Mouse (Mus musculus) intestine, embryonic 14.5 days (tissue): ENCODE measurements at regions not wholly inside any gene's neighbourhood (a gene's known extent, or its start where the extent isn't known, plus 50 kb on each side); places are given as distances from the start of the nearest gene placed in this dataset.

ENCODE experiments used
- ATAC-seq: fragments of 200-750 bp; cut with Nextera tagmentation; replicated peaks from 2 replicates; pipeline ENCODE4 v1.8.0; 2017; ENCODE audit warnings: low read depth, moderate number of reproducible peaks, moderate TSS enrichment, moderate library complexity; ENCODE audit not compliant: low FRiP score, low TSS enrichment
- DNase-seq: peaks from one replicate; pipeline ENCODE4 v3.0.0-alpha.2; 2018; ENCODE audit warnings: low spot score
- H3K27ac ChIP-seq: fragments of 300-500 bp; sonication (generic); 2 replicates; pipeline ENCODE4 v1.5.1; 2014; ENCODE audit warnings: low read depth, mild to moderate bottlenecking, control low read depth
- H3K27me3 ChIP-seq: fragments of 300-500 bp; sonication (generic); replicated peaks from 2 replicates; pipeline ENCODE4 v1.6.1; 2014; ENCODE audit warnings: low read length, control low read depth; ENCODE audit not compliant: control insufficient read depth, insufficient read depth
- H3K36me3 ChIP-seq: fragments of 300-500 bp; sonication (generic); 2 replicates; pipeline ENCODE4 v1.6.1; 2014; ENCODE audit warnings: low read length, control low read depth; ENCODE audit not compliant: control insufficient read depth, insufficient read depth
- H3K4me1 ChIP-seq: fragments of 300-500 bp; sonication (generic); replicated peaks from 2 replicates; pipeline ENCODE4 v1.6.1; 2014; ENCODE audit warnings: low read length, control low read depth, mixed read lengths; ENCODE audit not compliant: control insufficient read depth, insufficient read depth
- H3K4me2 ChIP-seq: fragments of 300-500 bp; sonication (generic); 2 replicates; pipeline ENCODE4 v1.6.1; 2014; ENCODE audit warnings: low read length
- H3K4me3 ChIP-seq: fragments of 300-500 bp; sonication (generic); 2 replicates; pipeline ENCODE4 v1.5.1; 2014; ENCODE audit warnings: low read depth, low read length, control low read depth, mixed read lengths
- H3K9ac ChIP-seq: fragments of 300-500 bp; sonication (generic); 2 replicates; pipeline ENCODE4 v1.6.1; 2014; ENCODE audit warnings: mild to moderate bottlenecking, low read length
- H3K9me3 ChIP-seq: fragments of 300-500 bp; sonication (generic); 2 replicates; pipeline ENCODE4 v1.6.1; 2016; ENCODE audit warnings: low read length, control low read depth; ENCODE audit not compliant: control insufficient read depth
- WGBS: fragments of 180-500 bp; shearing (Covaris S2); extraction: QIAGEN DNeasy Blood & Tissue Kit; methylation state at CpG from one replicate; pipeline ENCODE4 v1.1.7; 2014; 5-methylcytosine and 5-hydroxymethylcytosine counted together

DNA sequence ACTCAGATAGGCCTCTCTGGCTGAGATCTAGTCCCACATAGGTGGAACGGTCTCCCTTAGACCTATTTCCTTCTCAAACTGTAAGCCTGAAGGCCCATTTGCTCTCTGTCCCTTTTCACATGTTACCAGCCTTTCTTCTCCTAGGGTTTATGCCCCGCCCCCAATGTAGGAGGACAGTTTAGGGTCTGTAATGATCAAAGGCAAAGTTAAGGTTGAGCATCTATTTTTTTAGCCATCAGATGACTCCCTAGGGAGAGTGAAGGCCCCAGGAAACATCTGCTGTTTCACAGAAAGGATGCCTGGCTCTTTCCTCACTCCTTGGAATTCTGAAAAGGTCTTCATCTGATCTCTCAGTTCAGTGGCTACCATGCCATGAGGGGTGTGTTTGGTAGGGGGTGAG lies 68.9 kb upstream of the Cd180 start:
- Histone ChIP-seq H3K4me3 (no peak overlapping the region), H3K4me1 (peaks cover 16% of the 10 kb centered on the region; the same call in 1 of the 2 replicates), H3K36me3 (no peaks in the 10 kb centered on the region), H3K27me3 (no peaks in the 10 kb centered on the region), H3K9me3 (no peaks in the 10 kb centered on the region), H3K27ac (peak overlapping the region; percentile 72; the same call in 1 of the 2 replicates), H3K4me2 (no peak overlapping the region), H3K9ac (no peak overlapping the region)
- WGBS, result 87% methylated on average over 2 of the region's 2 CpGs
- ATAC-seq (no peak), DNase-seq (peak; percentile 50)

DNA sequence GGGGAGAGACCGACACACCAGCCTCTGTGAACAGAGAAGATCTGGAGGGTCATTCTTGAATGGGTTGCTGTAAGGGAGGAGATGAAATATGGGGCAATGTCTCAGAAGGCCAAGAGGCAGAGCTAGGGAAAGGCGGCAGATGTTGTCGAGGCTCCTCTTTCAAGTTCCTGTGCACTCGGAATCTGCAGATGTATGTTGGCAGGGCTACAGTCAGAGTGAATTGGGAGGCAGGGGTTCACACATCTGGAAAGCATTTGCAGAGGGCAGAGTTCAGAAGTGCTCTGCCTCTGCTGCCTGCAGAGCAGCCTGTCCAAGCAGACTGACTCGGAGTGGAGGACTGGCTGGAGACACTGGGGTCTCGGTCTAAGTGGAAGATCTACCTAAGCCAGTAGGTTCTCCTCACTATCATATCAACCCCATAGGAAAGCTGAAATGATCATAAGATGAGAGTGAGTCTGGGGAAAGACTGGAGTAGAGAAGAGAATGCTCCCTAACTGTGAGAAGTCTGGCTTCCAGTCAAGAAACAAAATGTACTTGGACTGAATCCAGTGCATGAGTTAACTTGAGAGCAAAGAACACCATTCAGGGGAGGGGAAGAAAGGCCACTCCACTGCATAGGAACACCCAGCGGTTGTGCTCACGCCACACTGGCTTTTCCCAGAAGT lies 68.1 kb upstream of the Cd180 start:
- 26% methylated on average over 8 of the region's 8 CpGs for WGBS
- peak; percentile 64 for DNase-seq
- H3K27me3 ChIP-seq, result no peaks in the 10 kb centered on the region
- H3K4me2 ChIP-seq, result no peak overlapping the region
- peaks cover 16% of the 10 kb centered on the region; the same call in 1 of the 2 replicates for H3K4me1 ChIP-seq
- 0 out of 2 replicates have a peak, but pooled peaks have one; percentile 62 for ATAC-seq
- H3K36me3 ChIP-seq, result no peaks in the 10 kb centered on the region
- no peak overlapping the region for H3K9ac ChIP-seq
- H3K27ac ChIP-seq, result peak overlapping the region; percentile 72
- H3K4me3 ChIP-seq, result no peak overlapping the region
- H3K9me3 ChIP-seq, result no peaks in the 10 kb centered on the region

DNA sequence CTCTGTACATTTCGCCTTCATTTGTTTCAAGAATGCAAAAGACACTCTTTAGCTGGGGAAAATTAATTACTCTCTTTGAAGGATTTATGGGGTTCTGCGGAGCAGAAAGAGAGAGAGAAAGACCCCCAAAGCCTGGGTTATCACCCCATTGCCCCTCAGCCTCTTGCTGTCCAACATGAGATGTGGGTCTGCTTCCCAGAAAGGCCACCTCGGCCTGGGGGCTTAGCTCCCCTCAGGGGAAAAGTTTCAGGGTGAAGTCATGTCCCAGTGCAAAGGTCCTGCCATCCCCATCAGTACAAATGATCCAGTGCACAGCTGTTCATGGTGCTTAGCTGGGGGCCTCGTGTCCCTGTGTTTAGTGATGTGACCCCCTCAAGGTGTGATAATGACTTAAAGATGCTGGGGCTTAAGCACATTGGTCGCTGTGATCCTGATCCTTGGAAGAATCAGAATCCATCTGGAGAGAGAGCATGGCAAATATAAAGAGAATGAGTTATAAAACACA lies 67.5 kb upstream of the Cd180 start:
- Histone ChIP-seq H3K27me3 (no peaks in the 10 kb centered on the region), H3K9ac (no peak overlapping the region), H3K4me1 (peaks cover 16% of the 10 kb centered on the region; the same call in 1 of the 2 replicates), H3K9me3 (no peaks in the 10 kb centered on the region), H3K4me2 (no peak overlapping the region), H3K27ac (peak overlapping the region; percentile 72), H3K4me3 (no peak overlapping the region), H3K36me3 (no peaks in the 10 kb centered on the region)
- DNase-seq (no peak), ATAC-seq (no peak)
- WGBS, result 43% methylated on average over 5 of the region's 5 CpGs

DNA sequence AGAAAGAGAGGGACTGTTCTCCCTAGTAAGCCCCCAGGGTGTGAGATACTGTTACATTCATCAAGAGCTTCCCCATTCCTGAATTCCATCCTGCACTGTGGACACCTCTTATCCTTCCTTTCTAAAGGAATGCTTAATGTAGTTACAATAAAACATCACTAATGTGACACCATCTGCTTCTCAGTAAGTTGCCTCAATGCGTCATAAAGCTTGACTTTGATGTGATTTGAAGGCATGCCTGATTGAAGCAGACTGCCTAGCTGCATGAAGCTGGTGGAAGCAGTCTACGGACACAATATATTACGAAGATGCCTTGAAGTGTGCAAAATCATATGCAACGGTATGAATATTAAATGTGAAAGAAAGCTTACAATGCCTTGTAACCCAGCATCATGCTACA lies 65.6 kb upstream of the Cd180 start:
- 90% methylated on average over 4 of the region's 4 CpGs for WGBS
- Histone ChIP-seq H3K4me1 (peaks cover 16% of the 10 kb centered on the region; the same call in 1 of the 2 replicates), H3K9ac (no peak overlapping the region), H3K9me3 (no peaks in the 10 kb centered on the region), H3K36me3 (no peaks in the 10 kb centered on the region), H3K4me2 (no peak overlapping the region), H3K27me3 (no peaks in the 10 kb centered on the region), H3K27ac (no peak overlapping the region), H3K4me3 (no peak overlapping the region)
- DNase-seq (no peak), ATAC-seq (no peak)

DNA sequence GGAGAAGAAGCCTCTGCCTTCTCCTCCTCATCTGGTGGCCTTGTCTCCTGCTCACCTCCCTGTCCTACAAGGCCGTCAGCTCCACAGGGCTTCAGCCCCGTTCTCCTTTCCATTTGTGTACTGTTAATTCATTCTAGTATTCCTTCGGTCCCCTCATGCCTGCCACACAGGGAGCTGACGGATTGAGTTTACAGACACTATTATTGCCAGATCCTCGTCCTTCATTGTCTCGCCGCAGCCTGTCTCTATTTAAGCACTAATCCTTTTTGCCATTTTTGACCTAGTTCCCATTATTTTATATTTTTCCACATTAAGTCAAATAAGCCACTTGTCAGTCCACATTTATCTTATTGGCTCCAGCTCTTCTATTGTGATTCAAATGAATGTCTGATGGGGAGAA lies 64.2 kb upstream of the Cd180 start:
- ATAC-seq (no peak), DNase-seq (no peak)
- Histone ChIP-seq H3K27ac (no peak overlapping the region), H3K9ac (no peak overlapping the region), H3K4me2 (no peak overlapping the region), H3K9me3 (no peaks in the 10 kb centered on the region), H3K27me3 (no peaks in the 10 kb centered on the region), H3K4me1 (peaks cover 16% of the 10 kb centered on the region; the same call in 1 of the 2 replicates), H3K4me3 (no peak overlapping the region), H3K36me3 (no peaks in the 10 kb centered on the region)
- 85% methylated on average over 7 of the region's 7 CpGs for WGBS

DNA sequence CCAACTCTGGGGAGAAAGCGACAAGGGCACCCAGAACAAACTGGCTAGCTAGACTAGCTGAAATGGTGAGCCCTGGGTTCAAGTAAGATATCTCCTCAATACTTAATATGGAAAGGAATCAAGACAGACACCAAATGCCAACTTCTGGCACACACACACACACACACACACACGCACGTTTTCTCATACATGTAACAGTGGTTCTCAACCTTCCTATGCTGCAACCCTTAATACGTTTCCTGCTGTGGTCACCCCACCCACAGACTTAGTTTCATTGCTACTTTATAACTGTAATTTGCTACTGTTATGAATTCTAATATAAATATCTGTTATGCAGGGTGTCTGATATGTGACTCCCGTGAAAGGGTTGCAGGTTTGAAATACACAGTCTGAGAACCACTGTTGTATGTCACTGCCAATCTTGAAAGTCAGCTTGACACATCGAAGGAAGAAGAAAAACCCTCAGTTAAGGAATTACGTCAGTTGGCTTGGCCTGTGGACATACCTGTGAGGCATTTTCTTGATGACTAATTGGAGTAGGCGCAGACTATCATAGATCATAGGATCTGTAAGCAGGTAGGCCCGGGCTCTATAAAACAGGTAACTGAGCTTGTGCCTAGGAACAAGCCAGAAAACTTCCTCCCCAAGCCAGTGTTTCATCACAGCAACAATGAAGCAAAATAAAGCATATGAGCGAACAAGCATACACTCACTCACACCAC lies 59.0 kb upstream of the Cd180 start:
- H3K27ac ChIP-seq, result no peak overlapping the region
- no peak overlapping the region for H3K4me3 ChIP-seq
- no peaks in the 10 kb centered on the region; the same call in 1 of the 2 replicates for H3K4me1 ChIP-seq
- no peaks in the 10 kb centered on the region for H3K27me3 ChIP-seq
- H3K9me3 ChIP-seq, result no peaks in the 10 kb centered on the region
- ATAC-seq, result no peak
- H3K36me3 ChIP-seq, result no peaks in the 10 kb centered on the region
- H3K9ac ChIP-seq, result no peak overlapping the region
- no peak for DNase-seq
- 85% methylated on average over 10 of the region's 10 CpGs for WGBS
- H3K4me2 ChIP-seq, result no peak overlapping the region

DNA sequence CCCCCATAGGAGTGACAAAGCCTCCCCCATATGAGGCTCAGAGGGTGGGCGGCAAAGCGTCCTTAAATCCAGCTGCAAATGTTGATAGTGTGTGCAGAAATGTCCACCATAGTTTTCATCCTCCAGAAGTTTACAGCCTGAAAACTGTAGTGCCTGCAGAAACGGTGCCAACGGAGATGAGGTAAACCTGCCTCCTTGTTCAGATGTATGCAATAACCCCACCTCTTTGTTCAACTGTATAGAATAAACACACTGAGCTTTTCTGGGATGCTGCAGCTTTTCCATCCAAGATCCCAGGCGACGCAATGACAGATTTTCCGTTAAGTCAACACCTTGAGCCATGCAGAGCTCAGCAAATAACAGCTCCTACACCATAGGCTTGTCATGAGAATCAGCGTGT lies 57.3 kb upstream of the Cd180 start:
- WGBS, result 63% methylated on average over 8 of the region's 8 CpGs
- no peaks in the 10 kb centered on the region for H3K36me3 ChIP-seq
- H3K4me2 ChIP-seq, result no peak overlapping the region
- H3K4me3 ChIP-seq, result no peak overlapping the region
- H3K9ac ChIP-seq, result no peak overlapping the region
- DNase-seq (no peak), ATAC-seq (no peak)
- H3K9me3 ChIP-seq, result no peaks in the 10 kb centered on the region
- no peaks in the 10 kb centered on the region for H3K27me3 ChIP-seq
- H3K27ac ChIP-seq, result no peak overlapping the region
- H3K4me1 ChIP-seq, result no peaks in the 10 kb centered on the region; the same call in 1 of the 2 replicates

DNA sequence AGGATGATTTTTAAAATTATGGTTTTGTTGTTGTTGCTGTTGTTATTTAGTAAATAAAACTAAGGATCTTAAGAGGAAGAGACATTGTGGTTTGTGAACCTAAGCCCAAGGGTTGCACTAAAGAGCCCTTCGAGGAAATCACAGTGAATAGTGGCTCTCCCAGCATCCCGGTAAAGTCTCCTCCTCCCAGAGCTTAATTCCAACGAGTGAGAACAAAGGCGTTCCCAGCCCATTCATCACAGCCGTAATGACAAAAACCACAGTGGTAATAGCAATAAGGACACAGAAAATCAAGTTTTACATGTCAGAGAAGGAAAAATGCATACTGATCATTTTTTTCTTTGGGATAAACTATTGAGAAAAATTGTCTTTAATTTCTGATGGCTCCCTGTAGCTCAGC lies 56.3 kb upstream of the Cd180 start:
- no peak overlapping the region for H3K9ac ChIP-seq

More for the DNA sequence above, 56.3 kb upstream of the Cd180 start:
- no peak overlapping the region for H3K27ac ChIP-seq
- no peak overlapping the region for H3K4me3 ChIP-seq
- H3K4me1 ChIP-seq, result no peaks in the 10 kb centered on the region; the same call in 1 of the 2 replicates
- no peaks in the 10 kb centered on the region for H3K9me3 ChIP-seq
- H3K27me3 ChIP-seq, result no peaks in the 10 kb centered on the region
- ATAC-seq (no peak), DNase-seq (no peak)
- H3K4me2 ChIP-seq, result no peak overlapping the region
- WGBS, result 42% methylated on average over 5 of the region's 5 CpGs
- no peaks in the 10 kb centered on the region for H3K36me3 ChIP-seq
